Mouse (Mus musculus): ENCODE results near the gene Actr3.
"Not testable (repeated sequence)": the region's sequence is repeated elsewhere in the genome, so short reads cannot be mapped to it uniquely, and the experiment has no call there.

Gene Actr3

DNA sequence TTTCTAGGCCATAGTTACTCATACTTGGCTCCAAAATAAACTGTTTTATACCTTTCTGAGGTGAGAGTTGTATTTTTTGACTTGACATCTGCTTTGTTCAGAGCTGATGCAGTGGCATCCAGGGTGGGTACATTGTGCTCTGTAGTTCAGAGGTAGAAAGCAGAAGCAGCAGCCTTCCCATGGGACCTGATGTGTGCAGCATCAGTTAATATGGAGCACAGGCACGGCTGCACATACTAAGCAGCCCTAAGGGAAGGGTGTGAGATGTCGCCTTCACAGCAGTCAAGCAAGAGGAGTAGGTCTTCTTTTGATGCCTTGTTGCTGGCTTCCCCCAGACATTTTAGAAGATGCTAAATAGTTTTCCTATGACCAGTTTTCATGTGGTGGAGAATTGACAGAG lies 3.3 kb upstream of the Actr3 start:
- peak in 1 of 2 experiments; percentile 35 for DNase-seq (ENCODE audit: low spot score in 2 of 2)

DNA sequence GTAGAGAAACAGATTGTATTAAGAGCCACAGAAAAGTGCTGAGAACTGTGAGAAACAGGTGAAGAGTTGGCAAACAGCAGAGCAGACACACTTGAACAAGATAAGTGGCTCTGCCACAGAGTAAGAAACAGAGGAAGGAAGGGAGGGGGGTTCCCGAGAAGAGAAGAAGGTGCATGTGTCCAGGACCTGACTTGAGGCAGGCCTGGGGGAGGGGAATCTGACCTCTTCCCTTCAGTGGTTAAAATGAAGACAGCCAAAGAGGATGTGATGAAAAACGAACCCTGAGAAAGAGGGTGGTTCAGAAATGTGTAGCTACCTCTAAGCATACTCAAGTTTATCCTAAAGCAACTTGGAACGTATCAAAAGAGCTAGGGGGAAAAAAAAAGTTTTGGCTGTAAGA lies 2.4 kb upstream of the Actr3 start:
- DNase-seq (ENCODE audit: low spot score in 2 of 2): peak; percentile 17 to 25

DNA sequence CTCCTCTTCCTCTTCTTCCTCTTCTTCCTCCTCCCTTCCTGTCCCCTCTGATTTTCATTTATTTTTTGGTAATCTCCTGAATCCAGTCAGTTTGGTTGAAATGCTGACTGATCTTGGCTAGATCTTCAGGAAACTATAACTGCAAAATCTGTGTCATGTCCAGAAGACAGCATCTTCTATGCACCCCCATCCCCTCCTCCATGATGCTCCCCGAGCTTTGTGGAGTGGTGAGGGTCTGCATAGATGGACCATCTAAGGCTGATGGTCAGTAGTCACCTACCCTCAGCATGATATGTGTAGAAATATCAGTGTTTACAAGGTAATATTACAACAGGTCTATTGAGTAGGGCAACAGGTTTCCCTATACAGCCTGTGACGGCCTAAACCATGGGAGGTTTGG lies 1.6 kb upstream of the Actr3 start:
- no peak for DNase-seq (ENCODE audit: low spot score in 2 of 2)

DNA sequence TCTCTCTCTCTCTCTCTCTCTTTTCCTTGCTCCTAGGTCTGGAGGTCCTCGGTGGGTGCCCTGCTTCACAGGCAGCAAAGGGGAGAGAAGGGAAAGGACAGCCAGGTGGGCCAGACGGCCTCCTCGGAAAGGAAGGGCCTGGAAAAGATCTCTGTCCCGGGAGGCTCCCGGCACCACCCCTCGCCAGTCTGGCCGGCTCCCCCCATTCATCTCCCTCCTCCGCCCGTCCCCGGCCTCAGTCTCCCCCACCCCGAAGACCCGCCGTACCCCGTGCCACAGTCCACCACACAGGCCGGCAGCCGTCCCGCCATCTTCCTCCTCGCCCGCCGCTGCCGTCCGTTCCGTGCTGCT lies 534 bp downstream of the Actr3 start:
- no peak for DNase-seq (ENCODE audit: low spot score in 2 of 2)

DNA sequence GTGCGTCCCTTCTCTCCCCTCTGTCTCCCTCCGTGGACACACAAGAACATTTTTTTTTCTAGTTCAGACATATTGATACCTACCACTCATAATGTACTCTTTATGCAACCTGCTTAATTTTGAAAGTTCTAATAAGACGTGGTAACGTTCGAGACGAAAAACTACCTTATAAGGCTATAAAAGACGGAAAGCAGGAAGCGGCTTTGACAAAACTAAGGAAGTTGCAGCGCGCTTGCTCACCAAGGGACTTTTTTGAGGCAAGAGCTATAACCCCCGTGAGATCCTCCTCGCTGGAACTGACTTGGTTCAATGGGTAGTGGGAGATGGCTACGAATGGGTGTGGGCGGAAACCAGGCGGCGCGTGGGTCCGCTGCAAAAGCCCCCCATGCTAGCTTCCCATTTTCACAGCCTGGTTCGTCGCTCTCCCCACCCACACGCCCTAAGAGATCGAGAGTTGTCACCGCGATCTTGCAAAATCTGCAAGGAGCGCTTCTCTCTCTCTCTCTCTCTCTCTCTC lies 984 bp downstream of the Actr3 start:
- peak; percentile 32 to 57 for DNase-seq (ENCODE audit: low spot score in 2 of 2)

DNA sequence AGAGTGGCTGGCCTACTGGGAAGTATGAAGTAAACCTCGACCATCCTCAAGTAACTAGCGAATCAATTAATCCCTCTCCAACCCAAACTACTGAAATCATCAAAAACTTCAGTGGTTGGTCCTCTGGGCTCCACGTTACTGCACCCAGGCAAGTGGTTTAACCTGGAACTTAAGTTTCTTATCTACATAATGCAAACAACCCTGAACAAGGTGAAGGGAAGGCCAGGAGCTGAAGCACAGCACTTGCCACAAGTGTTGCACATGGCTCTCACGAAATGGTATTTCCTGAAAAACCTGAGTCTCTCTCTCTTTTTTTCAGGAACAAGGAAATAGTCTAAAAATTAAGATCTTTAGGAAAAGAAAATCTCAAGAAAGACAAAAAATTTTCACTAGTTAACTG lies 4.2 kb downstream of the Actr3 start:
- DNase-seq (ENCODE audit: low spot score in 2 of 2): no peak

DNA sequence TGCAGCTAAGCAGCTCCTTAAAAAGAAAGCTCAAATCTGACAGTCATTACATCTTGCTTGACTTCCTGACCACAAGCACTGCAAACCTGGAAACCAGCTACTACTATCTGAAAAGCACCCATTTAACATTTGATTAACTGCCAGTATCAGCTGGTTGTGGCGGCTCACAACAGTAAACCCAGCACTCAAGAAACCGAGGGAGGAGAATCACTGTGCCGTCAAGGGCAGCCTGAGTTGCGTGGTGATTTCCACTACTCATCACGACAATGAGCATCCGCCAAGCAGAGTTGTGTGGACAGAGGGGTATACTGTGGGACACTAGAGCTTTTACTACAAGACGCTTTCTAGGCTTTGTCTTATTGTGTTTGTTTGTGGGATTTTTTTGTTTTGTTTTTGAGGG lies 4.8 kb downstream of the Actr3 start:
- DNase-seq (ENCODE audit: low spot score in 2 of 2): no peak

DNA sequence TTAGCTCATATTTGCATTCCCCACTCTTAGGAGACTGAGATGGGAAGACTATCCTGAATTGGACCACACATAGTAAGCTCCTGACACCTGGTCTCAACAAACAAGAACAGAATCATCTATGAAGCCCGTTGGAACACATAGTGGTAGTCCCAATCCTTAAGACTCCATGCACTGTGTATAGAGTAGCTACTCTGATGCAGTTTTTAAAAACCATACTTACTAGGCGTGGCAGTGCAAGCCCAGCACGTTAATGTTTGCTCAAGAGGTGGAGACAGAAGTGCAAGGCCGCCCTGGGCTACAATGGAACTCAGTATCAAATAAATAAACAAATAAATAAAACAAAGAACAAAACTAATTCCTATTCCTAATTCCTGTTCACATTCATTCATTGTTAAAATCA lies 5.5 kb downstream of the Actr3 start:
- no peak for DNase-seq (ENCODE audit: low spot score in 2 of 2)

DNA sequence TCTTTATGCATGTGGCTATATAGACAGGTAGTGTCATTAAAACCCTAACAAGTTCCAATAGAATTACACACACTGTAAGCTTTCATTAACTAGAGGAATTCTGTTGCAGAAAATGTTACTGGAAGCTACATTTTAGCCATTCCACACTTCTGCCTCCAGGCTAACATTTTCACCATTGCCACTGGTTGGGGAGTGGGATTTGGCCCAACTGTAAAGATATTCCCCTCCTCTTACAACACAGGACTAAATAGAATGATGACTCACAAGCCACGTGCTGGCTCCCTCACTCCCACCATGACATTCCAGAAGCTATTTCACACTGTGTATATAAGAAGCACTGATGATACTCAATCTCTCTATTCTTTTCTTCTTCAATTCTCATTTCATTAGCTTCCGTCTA lies 7.2 kb downstream of the Actr3 start:
- DNase-seq (ENCODE audit: low spot score in 2 of 2): no peak

DNA sequence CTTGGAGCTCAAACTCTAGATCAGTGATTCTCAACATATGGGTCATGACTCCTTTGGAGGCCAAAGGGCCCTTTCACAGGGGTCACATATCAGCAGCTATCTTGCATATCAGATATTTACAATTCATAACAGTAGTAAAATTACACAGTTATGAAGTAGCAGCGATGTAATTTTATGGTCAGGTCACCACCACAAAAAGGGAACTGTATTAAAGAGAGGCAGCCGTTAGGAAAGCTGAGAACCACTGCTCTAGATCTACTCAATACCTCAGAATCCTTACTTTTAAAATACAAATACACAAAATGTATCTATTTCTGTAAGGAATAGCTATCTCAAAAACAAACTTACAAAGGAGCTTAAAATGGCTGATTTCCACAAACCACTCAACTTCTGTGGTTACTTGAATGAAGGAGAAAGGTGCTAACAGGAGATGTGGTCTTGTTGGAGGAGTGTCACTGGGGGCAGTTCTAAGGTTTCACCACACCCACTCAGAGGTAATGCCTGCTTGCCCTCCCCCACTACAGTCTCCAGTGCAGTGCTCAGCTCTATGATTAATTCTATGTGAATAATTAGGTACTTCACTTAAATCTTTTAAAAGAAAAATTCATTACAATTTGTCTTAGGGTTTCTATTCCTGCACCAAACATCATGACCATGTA lies 9.0 kb downstream of the Actr3 start:
- DNase-seq (ENCODE audit: low spot score in 2 of 2): no peak

DNA sequence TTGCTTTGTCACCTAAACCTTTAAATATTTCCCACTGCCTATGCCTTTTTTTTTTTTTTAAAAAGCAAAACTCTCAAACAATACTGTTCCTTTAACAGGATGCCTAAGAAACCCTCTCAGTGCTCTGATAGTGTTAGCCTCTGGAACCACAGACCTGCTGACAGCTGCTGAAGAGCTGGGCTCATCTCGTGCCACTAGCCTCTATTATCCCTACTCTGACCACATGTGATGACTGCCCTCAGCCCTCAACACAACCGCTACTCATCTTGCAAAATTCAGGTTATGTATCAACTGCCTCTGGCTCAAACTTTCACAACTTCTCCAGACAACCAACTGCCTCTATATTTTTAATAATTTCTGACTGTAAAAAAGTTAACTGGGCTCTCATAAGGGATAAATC lies 15.6 kb downstream of the Actr3 start:
- DNase-seq (ENCODE audit: low spot score in 2 of 2): no peak

DNA sequence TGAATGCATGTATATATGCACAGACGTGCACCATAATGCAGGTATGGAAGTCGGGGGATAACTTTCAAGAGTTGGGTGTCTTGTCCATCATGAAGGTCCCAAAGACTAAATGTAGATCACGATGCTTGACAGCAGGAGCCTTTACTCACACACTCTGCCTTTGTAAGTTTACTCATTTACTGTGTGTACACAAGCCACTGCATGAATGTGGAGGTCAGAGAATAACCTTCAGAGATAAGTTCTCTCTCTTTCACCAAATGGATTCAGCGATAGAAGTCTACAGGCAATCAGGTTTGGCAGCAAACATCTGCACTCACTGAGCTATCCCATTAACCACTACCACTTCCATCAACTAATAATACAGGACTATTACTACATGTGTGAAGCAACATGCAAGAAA lies 16.8 kb downstream of the Actr3 start:
- DNase-seq (ENCODE audit: low spot score in 2 of 2): no peak

DNA sequence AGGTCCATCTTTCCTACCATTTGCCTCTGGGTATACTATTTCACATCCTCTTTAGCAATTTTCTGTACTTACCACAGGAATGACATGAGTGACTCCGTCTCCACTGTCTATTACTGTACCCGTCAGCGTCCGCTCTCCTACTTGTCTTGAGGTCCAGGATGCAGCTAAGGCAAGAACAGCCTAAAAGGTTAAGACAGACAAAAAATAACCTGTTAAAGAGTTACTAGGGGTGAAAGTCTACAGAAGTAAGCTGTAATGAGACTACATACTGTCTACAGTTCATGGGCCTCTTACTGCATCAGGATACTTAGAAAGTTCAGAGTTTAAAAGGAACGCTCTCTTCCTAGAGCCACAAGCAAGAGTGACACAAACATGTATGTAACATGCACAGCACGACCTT lies 28.3 kb downstream of the Actr3 start:
- no peak for DNase-seq (ENCODE audit: low spot score in 2 of 2)

DNA sequence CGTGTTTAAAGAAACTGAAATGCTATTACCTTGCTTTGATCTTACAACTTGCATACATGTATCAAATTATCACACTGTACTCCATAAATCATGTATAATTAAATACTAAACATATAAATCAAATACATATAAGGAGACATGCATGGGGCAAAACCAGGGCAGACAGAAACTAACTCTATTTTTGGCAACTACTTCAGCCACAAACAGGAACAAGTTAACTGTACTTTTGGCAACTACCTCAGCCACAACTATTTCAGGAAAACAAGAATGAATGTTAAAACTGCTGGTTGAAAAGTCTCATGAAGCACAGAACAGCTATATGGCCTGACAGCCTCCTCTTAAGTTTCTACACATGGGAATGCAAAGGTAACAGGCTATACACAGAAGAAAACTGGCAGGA lies 40.1 kb downstream of the Actr3 start:
- no peak for DNase-seq (ENCODE audit: low spot score in 2 of 2)

DNA sequence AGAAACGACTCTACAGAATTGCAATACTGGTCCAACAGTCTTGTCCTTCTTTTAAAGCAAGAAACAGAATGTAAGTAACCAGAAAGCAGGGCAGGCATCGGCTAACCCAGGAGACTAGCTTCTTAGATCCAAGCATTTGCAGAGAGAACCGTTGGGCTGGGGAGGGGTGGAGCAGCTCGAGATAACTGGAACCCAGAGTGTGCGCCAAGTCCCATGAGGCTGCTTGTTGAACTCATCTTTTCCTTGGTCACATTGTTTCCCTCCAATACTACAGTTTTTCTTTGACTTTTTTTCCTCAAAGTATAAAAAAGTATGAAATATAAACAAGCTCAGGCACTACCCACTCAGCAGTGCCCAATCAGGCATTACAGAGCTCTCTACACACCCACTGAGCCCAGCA lies 42.2 kb downstream of the Actr3 start:
- not testable (repeated sequence) for DNase-seq (ENCODE audit: low spot score in 2 of 2)

DNA sequence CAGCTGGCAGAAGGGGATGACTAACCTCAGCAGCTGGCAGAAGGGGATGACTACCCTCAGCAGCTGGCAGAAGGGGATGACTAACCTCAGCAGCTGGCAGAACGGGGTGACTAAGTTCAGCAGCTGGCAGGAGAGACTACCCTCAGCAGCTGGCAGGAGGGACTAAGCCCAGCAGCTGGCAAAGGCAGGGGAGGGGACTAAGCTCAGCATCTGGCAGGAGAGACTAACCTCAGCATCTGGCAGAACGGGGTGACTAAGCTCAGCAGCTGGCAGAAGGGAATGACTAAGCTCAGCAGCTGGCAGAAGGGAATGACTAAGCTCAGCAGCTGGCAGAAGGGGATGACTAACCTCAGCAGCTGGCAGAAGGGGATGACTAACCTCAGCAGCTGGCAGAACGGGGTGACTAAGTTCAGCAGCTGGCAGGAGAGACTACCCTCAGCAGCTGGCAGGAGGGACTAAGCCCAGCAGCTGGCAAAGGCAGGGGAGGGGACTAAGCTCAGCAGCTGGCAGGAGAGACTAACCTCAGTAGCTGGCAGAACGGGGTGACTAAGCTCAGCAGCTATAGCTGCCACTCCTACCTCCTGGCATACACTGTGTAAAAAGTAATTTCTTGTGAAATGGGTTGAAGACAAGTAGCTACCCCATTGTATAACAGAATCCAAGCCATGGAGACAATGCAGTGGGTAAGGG lies 45.3 kb downstream of the Actr3 start:
- DNase-seq (ENCODE audit: low spot score in 2 of 2): not testable (repeated sequence)

DNA sequence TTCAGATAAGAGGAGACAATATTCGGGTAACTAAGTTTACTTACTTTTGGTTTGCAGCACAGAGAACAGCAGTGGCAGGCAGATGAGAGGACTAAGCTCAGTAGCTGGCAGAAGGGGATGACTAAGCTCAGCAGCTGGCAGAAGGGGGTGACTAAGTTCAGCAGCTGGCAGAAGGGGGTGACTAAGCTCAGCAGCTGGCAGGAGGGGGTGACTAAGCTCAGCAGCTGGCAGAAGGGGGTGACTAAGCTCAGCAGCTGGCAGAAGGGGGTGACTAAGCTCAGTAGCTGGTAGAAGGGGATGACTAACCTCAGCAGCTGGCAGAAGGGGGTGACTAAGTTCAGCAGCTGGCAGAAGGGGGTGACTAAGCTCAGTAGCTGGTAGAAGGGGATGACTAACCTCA lies 45.9 kb downstream of the Actr3 start:
- not testable (repeated sequence) for DNase-seq (ENCODE audit: low spot score in 2 of 2)

DNA sequence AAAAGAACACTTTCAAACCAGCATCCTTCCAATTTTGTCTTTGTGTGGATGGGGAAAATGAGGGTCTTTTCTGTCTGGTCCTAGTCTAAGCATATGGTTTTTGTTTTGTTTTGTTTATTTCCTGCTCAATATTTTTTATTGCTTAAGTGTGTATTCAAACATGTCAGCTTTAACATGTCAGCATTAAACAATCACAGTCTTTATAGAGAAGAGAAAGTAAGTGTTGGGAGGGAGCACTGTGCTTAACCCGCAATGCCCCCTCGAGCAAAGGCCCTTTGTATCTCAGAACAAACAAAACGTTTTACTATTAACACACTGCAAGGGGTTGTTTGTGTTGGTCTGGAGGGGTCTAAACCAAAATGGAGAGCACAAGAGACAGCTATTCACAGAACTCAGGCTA lies 47.2 kb downstream of the Actr3 start:
- DNase-seq (ENCODE audit: low spot score in 2 of 2): no peak

DNA sequence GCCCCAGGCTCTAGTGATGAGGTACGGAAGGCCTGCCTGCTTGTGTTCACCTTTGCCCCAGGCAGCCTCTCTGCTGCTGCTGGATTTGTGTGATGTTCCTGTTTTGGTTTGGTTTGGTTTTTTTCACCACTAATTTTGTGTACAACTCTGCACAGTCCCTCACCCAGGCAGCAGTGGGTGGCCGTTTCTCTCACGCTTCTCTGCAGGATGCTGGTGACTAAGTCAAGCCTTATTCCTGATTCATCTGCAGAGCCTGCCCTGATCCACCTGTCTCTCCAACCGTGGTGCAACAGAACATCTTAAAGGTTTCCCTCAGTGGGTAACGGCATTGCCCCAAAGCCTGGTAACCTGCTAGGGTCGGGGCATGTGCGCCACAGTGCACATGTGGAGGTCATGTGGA lies 49.3 kb downstream of the Actr3 start:
- no peak for DNase-seq (ENCODE audit: low spot score in 2 of 2)

DNA sequence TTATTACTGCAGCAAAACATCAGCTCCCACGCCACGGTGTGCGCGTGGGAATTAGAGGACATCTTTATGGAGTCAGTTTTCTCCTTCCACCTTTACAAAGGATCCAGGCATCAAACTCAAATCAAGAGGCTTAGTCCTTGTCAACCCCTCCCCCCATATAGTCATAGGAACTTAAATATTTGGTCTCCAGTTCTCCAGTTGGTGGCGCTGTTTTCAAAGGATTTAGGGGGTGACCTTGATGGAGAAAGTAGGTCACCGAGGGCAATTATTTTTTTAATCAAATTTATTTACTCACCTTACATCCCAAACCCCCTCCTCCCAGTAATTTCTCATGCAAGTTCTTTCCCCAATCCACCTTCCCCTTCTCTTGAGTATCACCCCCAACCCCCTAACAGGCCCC lies 52.9 kb downstream of the Actr3 start:
- peak in 1 of 2 experiments; percentile 21 for DNase-seq (ENCODE audit: low spot score in 2 of 2)

DNA sequence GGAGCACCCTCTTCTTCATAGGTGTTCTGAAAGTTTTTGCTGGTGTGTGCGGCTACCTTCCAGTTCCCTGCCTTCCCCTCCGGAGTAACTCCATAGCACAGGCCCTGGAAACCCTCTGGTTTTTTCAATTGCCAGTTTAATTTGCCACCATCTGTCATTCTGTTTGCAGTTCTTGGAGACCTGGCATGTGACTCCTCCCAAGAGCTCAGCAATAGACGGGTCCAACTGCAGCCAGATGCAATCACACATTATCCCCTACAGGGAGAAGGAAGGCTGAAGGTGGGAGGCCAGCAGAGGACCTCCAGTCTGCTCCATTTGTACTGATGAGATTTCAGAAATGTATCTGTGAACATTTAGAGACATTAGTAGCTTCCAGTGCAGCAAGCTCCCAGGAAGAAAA lies 56.6 kb downstream of the Actr3 start:
- no peak for DNase-seq (ENCODE audit: low spot score in 2 of 2)

DNA sequence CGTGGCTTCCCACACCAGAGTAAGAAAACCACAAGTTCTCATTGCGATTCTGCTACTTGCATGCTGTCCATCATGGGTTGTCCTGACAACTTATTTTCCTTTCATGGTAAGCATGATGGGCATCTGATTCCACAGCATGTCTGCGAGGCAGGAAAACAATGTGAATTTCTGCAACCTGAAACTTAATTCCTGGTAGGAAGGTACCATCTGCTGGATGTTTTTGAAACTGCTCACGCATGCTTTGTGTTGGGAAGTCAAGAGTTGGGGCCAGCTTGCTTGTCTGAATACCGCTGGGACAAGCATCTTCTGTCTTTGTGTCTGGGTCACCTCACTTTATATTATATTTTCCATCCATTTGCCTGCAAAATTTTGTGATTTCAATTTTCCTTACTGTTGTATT lies 62.7 kb downstream of the Actr3 start:
- DNase-seq (ENCODE audit: low spot score in 2 of 2): no peak

DNA sequence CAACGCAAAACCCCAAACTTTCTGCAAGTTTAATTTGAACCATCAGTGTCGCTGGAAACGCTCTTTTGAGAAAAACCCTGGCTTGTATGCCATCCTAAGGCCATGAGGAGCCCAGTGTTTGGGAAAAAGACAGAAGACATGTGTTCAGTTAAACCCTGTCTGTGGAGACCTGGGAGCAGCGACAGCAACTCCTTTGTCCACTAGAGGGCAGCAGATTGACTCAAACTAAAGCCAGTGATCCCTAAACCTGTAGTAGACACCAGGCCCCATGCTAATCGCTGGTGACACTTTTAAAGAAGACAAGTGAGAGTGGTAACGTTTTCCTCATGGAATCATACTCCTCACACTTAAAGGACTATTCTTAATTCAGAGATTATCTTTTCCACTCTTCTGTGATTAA lies 64.7 kb downstream of the Actr3 start:
- DNase-seq (ENCODE audit: low spot score in 2 of 2): peak in 1 of 2 experiments; percentile 21

DNA sequence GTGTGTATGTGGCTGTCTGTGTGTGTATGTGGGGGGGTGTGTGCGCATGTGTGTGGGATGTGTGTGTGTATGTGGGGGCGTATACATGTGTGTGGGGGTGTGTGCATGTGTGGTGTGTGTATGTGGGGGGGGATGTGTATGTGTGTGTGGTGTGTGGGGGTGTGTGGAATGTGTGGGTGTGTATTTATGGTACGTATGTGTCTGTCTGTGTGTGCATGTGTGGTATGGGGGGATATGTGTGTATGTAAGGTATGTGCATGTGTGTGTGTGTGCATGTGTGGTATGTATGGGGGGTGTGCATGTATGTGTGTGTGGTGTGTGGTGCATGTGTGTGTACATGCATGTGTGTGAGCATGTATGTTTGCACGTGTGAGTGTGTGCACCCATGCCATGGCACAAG lies 70.0 kb downstream of the Actr3 start:
- DNase-seq (ENCODE audit: low spot score in 2 of 2): no peak

Measured in spleen, postnatal 14 days (tissue).